Mouse (Mus musculus) liver, embryonic 11.5 days (tissue): Measurements from ENCODE around the gene Galp. TPM values are rescaled to one million over a fixed set of nuclear protein-coding genes. Genes with fewer than 3 reads are reported as not detected.

Experiments used
- polyA plus RNA-seq: library from polyadenylated mRNA; unstranded; fragments of >200 nt; fragmentation: Nextera tagmentation; extraction: Ambion mirVana; gene quantifications from 2 replicates; pipeline ENCODE4 v1.2.1, GENCODE M21; 2014

Gene Galp
- polyA plus RNA-seq, 1 experiment from 2014 or later: not detected

Other genes starting within 250 kb of the Galp start
- not detected in 2 replicates for gene Vmn1r65, start 186.1 kb upstream of the Galp start, polyA plus RNA-seq
- gene Nlrp4c, start 151.9 kb upstream of the Galp start, polyA plus RNA-seq: not detected in 2 replicates
- 15.2 and 15.6 TPM in 2 replicates for gene Zfp787, start 41.1 kb upstream of the Galp start, polyA plus RNA-seq
- 44.6 and 46.8 TPM in 2 replicates for gene Zfp444, start 24.9 kb upstream of the Galp start, polyA plus RNA-seq
- gene Zscan5b, start 25.2 kb downstream of the Galp start, polyA plus RNA-seq: not detected in 2 replicates
- gene Epp13, start 55.6 kb downstream of the Galp start, polyA plus RNA-seq: not detected in 2 replicates
- gene Zfp667, start 89.5 kb downstream of the Galp start, polyA plus RNA-seq: 9.9 and 10.3 TPM in 2 replicates
- gene Zfp583, start 134.2 kb downstream of the Galp start, polyA plus RNA-seq: 3.8 and 4.6 TPM in 2 replicates
- 1.3 and 1.5 TPM in 2 replicates for gene Gm3854, start 146.7 kb downstream of the Galp start, polyA plus RNA-seq
- 1.3 and 2.1 TPM in 2 replicates for gene Zfp78, start 166.2 kb downstream of the Galp start, polyA plus RNA-seq
- gene Zfp28, start 186.2 kb downstream of the Galp start, polyA plus RNA-seq: 4.7 and 5.8 TPM in 2 replicates
- gene Smim17, start 201.6 kb downstream of the Galp start, polyA plus RNA-seq: 0.27 TPM in 1 of 2 replicates, not detected in the other
- not detected in 2 replicates for gene Gm20715, start 213.2 kb downstream of the Galp start, polyA plus RNA-seq
- 0.08 TPM in 1 of 2 replicates, not detected in the other for gene Olfr1344, start 241.6 kb downstream of the Galp start, polyA plus RNA-seq